Mouse (Mus musculus): Measurements from ENCODE around the gene Tgoln1.

DNA sequence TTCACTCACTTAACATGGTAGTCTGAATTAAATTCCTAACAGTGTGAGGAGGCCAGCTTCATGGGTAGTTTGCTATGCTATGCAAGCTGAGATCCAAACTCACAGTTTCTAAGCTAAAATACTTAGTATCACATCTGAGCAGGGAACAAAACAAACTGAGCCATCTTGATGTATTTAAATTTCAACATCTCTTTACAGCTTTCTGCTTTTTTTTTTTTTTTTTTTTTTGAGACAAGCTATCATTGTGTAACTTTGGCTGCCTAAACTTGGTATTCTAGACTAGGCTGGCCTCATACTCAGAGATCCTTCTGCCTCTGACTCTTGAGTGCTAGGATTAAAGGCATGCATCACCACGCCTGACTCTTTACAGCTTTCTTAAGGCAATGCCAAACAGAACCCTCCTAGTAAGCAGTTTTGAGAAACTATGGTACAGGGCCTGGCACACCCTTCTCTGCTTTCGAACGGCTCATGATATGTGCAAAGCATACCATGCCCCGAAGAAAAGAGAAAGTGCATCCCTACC is 8.1 kb downstream of the Tgoln1 start:
- no peak for TF ChIP-seq CTCF (IDR thresholded peaks at IDR 0.05; ENCODE audit: low read depth, low read length)
- no peak for TF ChIP-seq POLR2A (IDR thresholded peaks at IDR 0.05; ENCODE audit: borderline replicate concordance, low read depth, low read length)
